Mouse (Mus musculus) left cerebral cortex, postnatal 4 days (tissue): ENCODE results near the gene Rab6b. TPM values are rescaled to one million over a fixed set of nuclear protein-coding genes. Genes with fewer than 3 reads are reported as not detected.

ENCODE experiments used
- DNase-seq: peaks from one replicate; pipeline ENCODE4 v3.0.0-alpha.2; 2022
- intact Hi-C: fragments of 180-260 bp; cut with DNase I; formaldehyde crosslinking; loops from one replicate; pipeline ENCODE4 v1.15.1; 2025
- total RNA-seq, 2 experiments: library from RNA; stranded (reverse); gene quantifications; 2 replicates each; pipeline ENCODE4 v1.2.3; 2021

Gene Rab6b
- total RNA-seq = 100 to 1,000 TPM; 331 to 380 TPM

- intact Hi-C loops = no loop called here
- DNase-seq = peak; percentile 82
Measured at GRCm38 (mm10) chr9:103111621-103112470, at the start of gene Rab6b. Rab6b (plus strand) TSS chr9:103111787.

- no peak for DNase-seq
- intact Hi-C loops = no loop called here
Measured at GRCm38 (mm10) chr9:103063591-103063990, 48.0 kb upstream of the Rab6b start.

GRCm38 (mm10) chr9:103066845-103067244 lies 44.7 kb upstream of the Rab6b start:
- intact Hi-C loops = no loop called here
- peak; percentile 85 for DNase-seq

GRCm38 (mm10) chr9:103067651-103068050 lies 43.9 kb upstream of the Rab6b start:
- intact Hi-C loops = no loop called here
- DNase-seq = peak; percentile 88

GRCm38 (mm10) chr9:103068769-103069168 lies 42.8 kb upstream of the Rab6b start:
- DNase-seq = peak; percentile 58
- intact Hi-C loops = no loop called here

GRCm38 (mm10) chr9:103071541-103072203 lies 39.9 kb upstream of the Rab6b start:
- DNase-seq = no peak
- intact Hi-C loops = no loop called here

- DNase-seq = no peak
- intact Hi-C loops = no loop called here
Measured at GRCm38 (mm10) chr9:103072204-103072599, 39.4 kb upstream of the Rab6b start.

GRCm38 (mm10) chr9:103072926-103073515 lies 38.6 kb upstream of the Rab6b start:
- intact Hi-C loops = no loop called here
- DNase-seq = no peak

GRCm38 (mm10) chr9:103076836-103077531 lies 34.6 kb upstream of the Rab6b start:
- peak; percentile 64 for DNase-seq
- intact Hi-C loops = no loop called here

- intact Hi-C loops = no loop called here
- DNase-seq = no peak
Measured at GRCm38 (mm10) chr9:103078194-103078691, 33.3 kb upstream of the Rab6b start.

- intact Hi-C loops = no loop called here
- DNase-seq = no peak
Measured at GRCm38 (mm10) chr9:103080211-103080610, 31.4 kb upstream of the Rab6b start.

- no peak for DNase-seq
- intact Hi-C loops = no loop called here
Measured at GRCm38 (mm10) chr9:103082246-103082975, 29.2 kb upstream of the Rab6b start.

- intact Hi-C loops = no loop called here
- DNase-seq = no peak
Measured at GRCm38 (mm10) chr9:103083405-103083804, 28.2 kb upstream of the Rab6b start.

GRCm38 (mm10) chr9:103086736-103087135 lies 24.9 kb upstream of the Rab6b start:
- intact Hi-C loops = no loop called here
- peak; percentile 73 for DNase-seq

- intact Hi-C loops = no loop called here
- no peak for DNase-seq
Measured at GRCm38 (mm10) chr9:103087301-103087700, 24.3 kb upstream of the Rab6b start.

GRCm38 (mm10) chr9:103088661-103089060 lies 22.9 kb upstream of the Rab6b start:
- DNase-seq = no peak
- intact Hi-C loops = no loop called here

- intact Hi-C loops = loop anchor here (10.0 kb wide), 1 partner anchor 215 kb away; the partner anchor contains the start of genes 1300017J02Rik and Topbp1
- peak; percentile 80 for DNase-seq
Measured at GRCm38 (mm10) chr9:103090116-103090875, 21.3 kb upstream of the Rab6b start.

GRCm38 (mm10) chr9:103091039-103091883 lies 20.3 kb upstream of the Rab6b start:
- intact Hi-C loops = loop anchor here (10.0 kb wide), 1 partner anchor 214 kb away; the partner anchor contains the start of genes 1300017J02Rik and Topbp1
- no peak for DNase-seq
